Mouse (Mus musculus) myocyte (in vitro differentiated cells): ENCODE results near the gene Iqcn. TPM values are rescaled to one million over a fixed set of nuclear protein-coding genes. Genes with fewer than 3 reads are reported as not detected.

Experiments used
- H3K27me3 ChIP-seq: one replicate; pipeline ENCODE4 v1.6.1; 2011; ENCODE audit not compliant: control insufficient read depth, insufficient read depth, insufficient read length
- H3K36me3 ChIP-seq: one replicate; pipeline ENCODE4 v1.6.1; 2011; ENCODE audit not compliant: control insufficient read depth, insufficient read depth
- H3K4me2 ChIP-seq: one replicate; pipeline ENCODE4 v1.6.1; 2011; ENCODE audit warnings: low read depth, control low read depth
- H3K4me3 ChIP-seq: one replicate; pipeline ENCODE4 v1.5.1; 2011; ENCODE audit warnings: mild to moderate bottlenecking, control low read depth, moderate library complexity
- H3K79me2 ChIP-seq: one replicate; pipeline ENCODE4 v1.6.1; 2011; ENCODE audit not compliant: control insufficient read depth, insufficient read depth
- H3ac ChIP-seq: one replicate; pipeline ENCODE4 v1.6.1; 2011; ENCODE audit not compliant: control insufficient read depth, insufficient read length
- CEBPB ChIP-seq: IDR thresholded peaks from 2 replicates; pipeline ENCODE4 v1.6.1; 2011; ENCODE audit warnings: mild to moderate bottlenecking, moderate library complexity; ENCODE audit not compliant: poor library complexity, insufficient read depth, severe bottlenecking
- E2F4 ChIP-seq: IDR thresholded peaks from one replicate; pipeline ENCODE4 v1.6.1; 2011; ENCODE audit warnings: mild to moderate bottlenecking, control low read depth, moderate library complexity; ENCODE audit not compliant: insufficient read depth
- MAX ChIP-seq: IDR thresholded peaks from one replicate; pipeline ENCODE4 v1.6.1; 2011; ENCODE audit warnings: low read depth, mild to moderate bottlenecking, control low read depth
- MYOD1 ChIP-seq, 3 experiments: IDR thresholded peaks; one replicate each; pipeline ENCODE4 v1.6.1; 2011; ENCODE audit warnings: control low read depth in 2 of 3, low read depth in 2 of 3, mild to moderate bottlenecking in 2 of 3, moderate library complexity in 1 of 3; ENCODE audit not compliant: insufficient read length in 2 of 3, control insufficient read depth in 1 of 3
- MYOG ChIP-seq, 3 experiments: IDR thresholded peaks; one replicate each; pipeline ENCODE4 v1.6.1; 2011; ENCODE audit warnings: control low read depth in 2 of 3, low read depth in 2 of 3, mild to moderate bottlenecking in 2 of 3; ENCODE audit not compliant: insufficient read length in 2 of 3, control insufficient read depth in 1 of 3, insufficient read depth in 1 of 3
- POLR2A ChIP-seq: IDR thresholded peaks from one replicate; pipeline ENCODE4 v1.6.1; 2011; ENCODE audit warnings: low read depth, mild to moderate bottlenecking, control low read depth, moderate library complexity; ENCODE audit not compliant: insufficient read length
- POLR2AphosphoS2 ChIP-seq: IDR thresholded peaks from one replicate; pipeline ENCODE4 v1.6.1; 2011; ENCODE audit warnings: low read depth, control low read depth; ENCODE audit not compliant: insufficient read length
- REST ChIP-seq: IDR thresholded peaks from one replicate; pipeline ENCODE4 v1.6.1; 2011; ENCODE audit warnings: mild to moderate bottlenecking, control low read depth, moderate library complexity; ENCODE audit not compliant: insufficient read depth, insufficient read length
- SRF ChIP-seq: IDR thresholded peaks from one replicate; pipeline ENCODE4 v1.6.1; 2011; ENCODE audit warnings: low read depth; ENCODE audit not compliant: control insufficient read depth, insufficient read length
- TCF12 ChIP-seq: IDR thresholded peaks from one replicate; pipeline ENCODE4 v1.6.1; 2011; ENCODE audit warnings: mild to moderate bottlenecking, control low read depth; ENCODE audit not compliant: poor library complexity, insufficient read depth, severe bottlenecking
- TCF3 ChIP-seq: IDR thresholded peaks from one replicate; pipeline ENCODE4 v1.6.1; 2011; ENCODE audit warnings: low read depth, control low read depth; ENCODE audit not compliant: insufficient read length
- USF1 ChIP-seq: IDR thresholded peaks from one replicate; pipeline ENCODE4 v1.6.1; 2011; ENCODE audit warnings: low read depth, mild to moderate bottlenecking, control low read depth, moderate library complexity
- polyA plus RNA-seq: library from polyadenylated mRNA; unstranded; fragments of >200 nt; fragmentation: generic; extraction: Trizol; gene quantifications from one replicate; pipeline ENCODE4 v1.2.1, GENCODE M21; 2012; ENCODE audit warnings: missing spikeins

The Iqcn gene
- polyA plus RNA-seq, result 0.02 TPM

GRCm38 (mm10) chr8:70703287-70703686 lies at the start of gene Iqcn:
Gene Iqcn, plus strand, starts transcription at chr8:70703457.
- H3K36me3 ChIP-seq, result no peaks in the 10 kb centered on the region
- H3ac ChIP-seq, result no peak within 1 kb of the TSS
- H3K27me3 ChIP-seq, result no peaks in the 10 kb centered on the region
- peak; percentile 38 for TF ChIP-seq POLR2AphosphoS2
- TF ChIP-seq POLR2A, result no peak
- H3K4me2 ChIP-seq, result peak within 1 kb of the TSS; percentile 89
- H3K4me3 ChIP-seq, result peak within 1 kb of the TSS; percentile 94
- H3K79me2 ChIP-seq, result peaks cover 20% of the 10 kb centered on the region

GRCm38 (mm10) chr8:70654121-70654520 lies 49.1 kb upstream of the Iqcn start:
- no peak overlapping the region for H3K4me3 ChIP-seq
- H3K79me2 ChIP-seq, result peaks cover 9% of the 10 kb centered on the region
- no peak overlapping the region for H3K4me2 ChIP-seq
- no peaks in the 10 kb centered on the region for H3K27me3 ChIP-seq
- H3K36me3 ChIP-seq, result peaks cover 9% of the 10 kb centered on the region
- no peak overlapping the region for H3ac ChIP-seq
- TF ChIP-seq TCF12 (no peak), TCF3 (no peak), MYOG (IDR thresholded peaks at IDR 0.05; ENCODE audit: control insufficient read depth in 1 of 3, insufficient read depth in 1 of 3, insufficient read length in 2 of 3, low read depth in 2 of 3) (no peak), MAX (no peak), E2F4 (no peak), POLR2AphosphoS2 (no peak), USF1 (no peak), REST (no peak), SRF (no peak), MYOD1 (IDR thresholded peaks at IDR 0.05; ENCODE audit: control insufficient read depth in 1 of 3, insufficient read length in 2 of 3, low read depth in 2 of 3) (no peak), CEBPB (no peak), POLR2A (no peak)

- TF ChIP-seq USF1 (no peak), MAX (no peak), POLR2A (no peak), SRF (no peak), TCF3 (no peak), MYOD1 (IDR thresholded peaks at IDR 0.05; ENCODE audit: control insufficient read depth in 1 of 3, insufficient read length in 2 of 3, low read depth in 2 of 3) (no peak), MYOG (IDR thresholded peaks at IDR 0.05; ENCODE audit: control insufficient read depth in 1 of 3, insufficient read depth in 1 of 3, insufficient read length in 2 of 3, low read depth in 2 of 3) (no peak), CEBPB (no peak)
Measured at GRCm38 (mm10) chr8:70655469-70655868, 47.8 kb upstream of the Iqcn start.

GRCm38 (mm10) chr8:70656193-70656790 lies 47.0 kb upstream of the Iqcn start:
- H3K27me3 ChIP-seq, result no peaks in the 10 kb centered on the region
- H3ac ChIP-seq, result no peak overlapping the region
- TF ChIP-seq TCF12, result no peak
- no peak for TF ChIP-seq MYOD1 (IDR thresholded peaks at IDR 0.05; ENCODE audit: control insufficient read depth in 1 of 3, insufficient read length in 2 of 3, low read depth in 2 of 3)
- TF ChIP-seq POLR2A, result no peak
- TF ChIP-seq MAX, result no peak
- TF ChIP-seq POLR2AphosphoS2, result no peak
- no peak for TF ChIP-seq REST
- no peak for TF ChIP-seq CEBPB
- H3K36me3 ChIP-seq, result peaks cover 4% of the 10 kb centered on the region
- H3K4me2 ChIP-seq, result no peak overlapping the region
- H3K4me3 ChIP-seq, result no peak overlapping the region
- H3K79me2 ChIP-seq, result peaks cover 10% of the 10 kb centered on the region

More at GRCm38 (mm10) chr8:70655469-70655868, 47.8 kb upstream of the Iqcn start:
- Histone ChIP-seq H3K4me2 (no peak overlapping the region), H3K79me2 (peaks cover 10% of the 10 kb centered on the region), H3K36me3 (peaks cover 9% of the 10 kb centered on the region), H3ac (no peak overlapping the region), H3K4me3 (no peak overlapping the region), H3K27me3 (no peaks in the 10 kb centered on the region)

GRCm38 (mm10) chr8:70657214-70657613 lies 46.0 kb upstream of the Iqcn start:
- Histone ChIP-seq H3K79me2 (peaks cover 10% of the 10 kb centered on the region), H3K36me3 (peaks cover 4% of the 10 kb centered on the region), H3K4me2 (peak overlapping the region; percentile 69), H3K27me3 (no peaks in the 10 kb centered on the region), H3K4me3 (no peak overlapping the region), H3ac (no peak overlapping the region)
- TF ChIP-seq TCF12 (no peak), REST (no peak), E2F4 (no peak), SRF (no peak), CEBPB (no peak), POLR2A (no peak), TCF3 (no peak), MYOD1 (IDR thresholded peaks at IDR 0.05; ENCODE audit: control insufficient read depth in 1 of 3, insufficient read length in 2 of 3, low read depth in 2 of 3) (no peak), MYOG (IDR thresholded peaks at IDR 0.05; ENCODE audit: control insufficient read depth in 1 of 3, insufficient read depth in 1 of 3, insufficient read length in 2 of 3, low read depth in 2 of 3) (no peak), MAX (no peak), POLR2AphosphoS2 (no peak), USF1 (no peak)
